Mouse (Mus musculus): ENCODE data around the gene Tmem63a. TPM values are rescaled to one million over a fixed set of nuclear protein-coding genes. Genes with fewer than 3 reads are reported as not detected.

Gene Tmem63a
- total RNA-seq, 2 experiments from 2014 or later: 15.6 to 16.5 TPM

Other genes starting within 250 kb of the Tmem63a start
- not detected in 2 replicates for gene Mixl1, start 245.3 kb upstream of the Tmem63a start, total RNA-seq (2015)
- not detected in 2 replicates for gene Mixl1, start 245.3 kb upstream of the Tmem63a start, total RNA-seq (2017)
- 23.9 and 27.3 TPM in 2 replicates for gene Acbd3, start 216.3 kb upstream of the Tmem63a start, total RNA-seq (2015)
- 43.0 and 46.5 TPM in 2 replicates for gene Acbd3, start 216.3 kb upstream of the Tmem63a start, total RNA-seq (2017)
- gene H3f3a, start 128.4 kb upstream of the Tmem63a start, total RNA-seq (2015): 1,870 and 2,095 TPM in 2 replicates
- gene H3f3a, start 128.4 kb upstream of the Tmem63a start, total RNA-seq (2017): 1,724 and 1,809 TPM in 2 replicates
- gene Sde2, start 91.2 kb upstream of the Tmem63a start, total RNA-seq (2015): 17.6 and 21.3 TPM in 2 replicates
- gene Sde2, start 91.2 kb upstream of the Tmem63a start, total RNA-seq (2017): 29.9 and 33.6 TPM in 2 replicates
- gene Lefty2, start 49.2 kb upstream of the Tmem63a start, total RNA-seq (2015): not detected in 2 replicates
- gene Lefty2, start 49.2 kb upstream of the Tmem63a start, total RNA-seq (2017): not detected in 2 replicates
- gene Pycr2, start 38.1 kb upstream of the Tmem63a start, total RNA-seq (2015): 27.2 and 28.8 TPM in 2 replicates
- 22.4 and 26.3 TPM in 2 replicates for gene Pycr2, start 38.1 kb upstream of the Tmem63a start, total RNA-seq (2017)
- 0.90 and 1.7 TPM in 2 replicates for gene Lefty1, start 7.3 kb upstream of the Tmem63a start, total RNA-seq (2015)
- 0.27 TPM in 1 of 2 replicates, not detected in the other for gene Lefty1, start 7.3 kb upstream of the Tmem63a start, total RNA-seq (2017)
- 0.68 and 2.0 TPM in 2 replicates for gene Ephx1, start 78.6 kb downstream of the Tmem63a start, total RNA-seq (2015)
- 0.88 and 1.1 TPM in 2 replicates for gene Ephx1, start 78.6 kb downstream of the Tmem63a start, total RNA-seq (2017)
- not detected in 2 replicates for gene 9130409I23Rik, start 108.9 kb downstream of the Tmem63a start, total RNA-seq (2015)
- gene 9130409I23Rik, start 108.9 kb downstream of the Tmem63a start, total RNA-seq (2017): not detected in 2 replicates
- gene Nvl, start 201.9 kb downstream of the Tmem63a start, total RNA-seq (2015): 28.9 and 38.0 TPM in 2 replicates
- 24.7 and 26.5 TPM in 2 replicates for gene Nvl, start 201.9 kb downstream of the Tmem63a start, total RNA-seq (2017)
- 72.4 and 116 TPM in 2 replicates for gene Cnih4, start 202.3 kb downstream of the Tmem63a start, total RNA-seq (2015)
- gene Cnih4, start 202.3 kb downstream of the Tmem63a start, total RNA-seq (2017): 79.1 and 145 TPM in 2 replicates